Mouse (Mus musculus): ENCODE results near the gene Scgb2b3. TPM values are rescaled to one million over a fixed set of nuclear protein-coding genes. Genes with fewer than 3 reads are reported as not detected.

The Scgb2b3 gene
- not detected for total RNA-seq (2021)
- long read RNA-seq, experiment 1: 0 reads
- long read RNA-seq, experiment 2: 0 reads

DNA sequence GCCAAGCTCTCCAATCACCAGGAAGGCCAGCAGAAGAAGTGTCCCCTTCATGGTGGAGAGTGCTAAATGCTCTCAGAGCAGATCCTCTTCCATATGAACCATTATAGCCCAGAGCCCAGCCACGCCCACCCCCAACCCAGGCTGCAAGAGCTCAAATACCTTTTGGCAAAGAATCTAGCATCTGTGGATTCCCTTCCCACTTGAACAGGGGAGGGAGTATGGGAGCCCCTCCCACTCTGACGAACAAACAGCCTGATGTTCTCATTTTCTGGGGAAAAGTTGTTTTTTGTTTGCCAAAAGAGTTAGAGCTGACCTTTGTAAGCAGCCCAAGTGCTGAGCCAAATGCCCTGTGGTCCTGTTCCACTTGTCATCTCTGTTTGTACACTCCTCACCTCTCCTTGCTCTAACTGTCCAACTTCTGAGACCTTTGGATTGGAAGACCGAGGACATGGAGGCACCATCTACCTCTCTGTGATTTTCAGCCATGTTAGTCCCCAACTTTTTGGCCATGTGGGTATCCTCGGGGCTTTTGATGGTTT, at the start of gene Scgb2b3:
TSS of gene Scgb2b3 (minus strand) at position 51 of the 539 bp plus-strand sequence.
- Histone ChIP-seq H3K27ac (no peak within 1 kb of the TSS), H3K4me3 (no peak within 1 kb of the TSS)
- TF ChIP-seq CTCF (conservative IDR thresholded peaks at IDR 0.05): no peak
- DNase-seq (ENCODE audit: low spot score in 2 of 2): no peak

DNA sequence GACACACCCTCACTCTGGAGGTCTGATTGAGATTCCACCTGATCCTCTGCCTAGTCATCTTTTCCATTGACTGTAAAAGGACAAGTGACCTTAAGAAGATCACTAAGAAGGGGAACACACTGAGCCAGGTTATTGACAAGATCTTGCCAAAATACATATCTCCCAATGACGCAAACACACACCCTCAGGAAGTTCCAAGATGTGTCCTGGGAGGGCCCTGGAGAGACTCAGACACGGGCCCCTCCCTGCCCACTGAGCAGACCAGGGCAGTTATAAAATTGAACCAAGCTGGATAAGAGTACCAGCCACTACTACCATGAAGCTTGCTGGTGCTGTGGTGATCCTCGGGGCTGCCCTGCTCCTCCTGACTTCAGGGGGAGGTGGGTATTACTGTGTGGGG, 13.4 kb upstream of the Scgb2b3 start, which contains the start of gene Scgb1b3:
TSS of gene Scgb1b3 (plus strand) at position 301 of the 400 bp plus-strand sequence.
- Histone ChIP-seq H3K27ac (no peak within 1 kb of the TSS), H3K4me3 (no peak within 1 kb of the TSS)
- no peak for TF ChIP-seq CTCF (conservative IDR thresholded peaks at IDR 0.05)
- no peak for DNase-seq (ENCODE audit: low spot score in 2 of 2)

Other genes starting within 250 kb of the Scgb2b3 start
- gene Hpn, start 246.8 kb downstream of the Scgb2b3 start, total RNA-seq (2021): 1 to 10 TPM; 2.9 to 7.1 TPM
- gene Scn1b, start 235.1 kb downstream of the Scgb2b3 start, total RNA-seq (2021): 100 to 1,000 TPM; 585 to 611 TPM
- 100 to 1,000 TPM; 118 to 124 TPM for gene Gramd1a, start 206.2 kb downstream of the Scgb2b3 start, total RNA-seq (2021)
- not detected for gene Scgb2b2, start 71.6 kb downstream of the Scgb2b3 start, total RNA-seq (2021)
- not detected for gene Scgb1b2, start 70.3 kb downstream of the Scgb2b3 start, total RNA-seq (2021)
- not detected for gene Scgb1b3, start 13.5 kb upstream of the Scgb2b3 start, total RNA-seq (2021)

Data from layer of hippocampus, adult 2 months (tissue).